Mouse (Mus musculus) skeletal muscle tissue, postnatal 0 days (tissue): Measurements from ENCODE around the gene Hyal6. TPM values are rescaled to one million over a fixed set of nuclear protein-coding genes. Genes with fewer than 3 reads are reported as not detected.

ENCODE experiments used
- polyA plus RNA-seq: library from polyadenylated mRNA; unstranded; fragments of >200 nt; fragmentation: Nextera tagmentation; extraction: Ambion mirVana; gene quantifications from 2 replicates; pipeline ENCODE4 v1.2.1, GENCODE M21; 2015

The Hyal6 gene
- not detected in 2 replicates for polyA plus RNA-seq

GRCm38 (mm10) chr6:24732945-24733344, at the start of gene Hyal6:
Hyal6 (plus strand) TSS chr6:24733245.

GRCm38 (mm10) chr6:24748029-24748428, 15.0 kb downstream of the Hyal6 start, which contains the start of gene Hyal4:
Hyal4 (plus strand) TSS chr6:24748329.

GRCm38 (mm10) chr6:24790888-24791287, 57.8 kb downstream of the Hyal6 start, which contains the start of gene Spam1:
Spam1 (plus strand) TSS chr6:24791188.

Other genes with a start within 250 kb of the Hyal6 start
- gene Iqub, start 218.2 kb upstream of the Hyal6 start, polyA plus RNA-seq: 0.05 and 0.08 TPM in 2 replicates
- 994 and 1,116 TPM in 2 replicates for gene Ndufa5, start 205.2 kb upstream of the Hyal6 start, polyA plus RNA-seq
- gene Asb15, start 205.1 kb upstream of the Hyal6 start, polyA plus RNA-seq: 0.67 and 0.91 TPM in 2 replicates
- 67.1 and 72.1 TPM in 2 replicates for gene Lmod2, start 135.5 kb upstream of the Hyal6 start, polyA plus RNA-seq
- 44.4 and 50.8 TPM in 2 replicates for gene Wasl, start 68.2 kb upstream of the Hyal6 start, polyA plus RNA-seq
- gene Hyal4, start 15.1 kb downstream of the Hyal6 start, polyA plus RNA-seq: not detected in 2 replicates
- gene Spam1, start 57.9 kb downstream of the Hyal6 start, polyA plus RNA-seq: not detected in 2 replicates
- not detected in 2 replicates for gene Hyal5, start 124.8 kb downstream of the Hyal6 start, polyA plus RNA-seq
- 0.17 and 0.29 TPM in 2 replicates for gene Tmem229a, start 223.1 kb downstream of the Hyal6 start, polyA plus RNA-seq